In the genomic region with DNA sequence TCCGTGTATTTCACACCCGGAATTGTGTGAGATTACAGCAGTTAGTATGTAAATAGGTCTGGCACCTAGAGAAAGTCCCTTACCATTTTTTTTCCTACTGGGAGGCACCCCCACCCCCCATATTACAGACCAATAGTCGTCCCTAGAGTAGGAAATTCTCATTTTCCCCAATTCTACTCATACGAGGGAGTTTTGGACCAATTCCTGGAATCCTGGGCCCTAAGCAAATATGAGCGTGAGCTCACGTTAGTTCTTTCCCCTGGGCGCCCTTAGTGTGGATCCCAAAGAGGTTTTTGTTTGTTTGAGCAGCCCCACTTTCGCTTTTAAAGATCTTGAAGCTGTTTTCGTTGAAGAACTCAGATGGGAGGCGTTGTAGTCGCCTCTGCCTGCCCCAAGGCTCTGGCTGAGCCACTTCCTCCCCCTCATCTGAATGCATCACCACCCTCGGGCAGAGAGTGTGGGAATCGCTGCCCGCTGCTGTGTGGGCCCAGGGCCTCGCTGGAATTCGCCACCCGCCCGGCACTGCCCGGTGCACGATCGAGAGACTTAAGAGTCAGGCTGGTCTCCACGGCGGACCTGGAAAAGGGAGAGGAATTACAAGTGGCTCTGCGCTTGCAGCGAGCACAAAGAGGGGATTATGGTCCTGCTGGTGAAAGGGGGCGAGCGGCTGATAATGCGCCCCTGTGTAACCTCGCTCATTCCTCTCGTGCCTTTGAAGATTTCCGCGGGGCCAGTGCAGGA, we compare ENCODE assay signal across 8 mouse cellular contexts.
DNase-seq lines count a peak whose midpoint lies in the region; ATAC-seq lines count a peak whose summit lies in the region.

No protein-coding gene starts in this region.

- ATAC-seq in forebrain, embryonic 14.5 days: peak; percentile 93
- ATAC-seq in lung, embryonic 15.5 days (ENCODE audit: borderline replicate concordance, extremely low read depth, low FRiP score, low TSS enrichment): peak; percentile 74

- H3K27ac ChIP-seq in forebrain, embryonic 14.5 days (ENCODE audit: low read depth, low read length): peak overlapping the region; percentile 83
- H3K27ac ChIP-seq in lung, embryonic 15.5 days: peak overlapping the region; percentile 84

- peak overlapping the region; percentile 67 for H3K4me2 ChIP-seq in forebrain, embryonic 14.5 days (ENCODE audit: low read length)
- peak overlapping the region; percentile 80 for H3K4me2 ChIP-seq in lung, embryonic 15.5 days

- H3K27me3 ChIP-seq in forebrain, embryonic 14.5 days (replicated peaks; ENCODE audit: control insufficient read depth, insufficient read depth, low read length): no peaks in the 10 kb centered on the region
- H3K27me3 ChIP-seq in lung, embryonic 15.5 days: no peaks in the 10 kb centered on the region

- H3K9me3 ChIP-seq in forebrain, embryonic 14.5 days (replicated peaks; ENCODE audit: control insufficient read depth, low read length): no peaks in the 10 kb centered on the region
- H3K9me3 ChIP-seq in lung, embryonic 15.5 days: no peaks in the 10 kb centered on the region

- H3K9ac ChIP-seq in forebrain, embryonic 14.5 days (ENCODE audit: low read length): peak overlapping the region; percentile 61
- H3K9ac ChIP-seq in lung, embryonic 15.5 days: peak overlapping the region; percentile 38

- H3K4me1 ChIP-seq in forebrain, embryonic 14.5 days (ENCODE audit: control insufficient read depth, insufficient read depth, low read length): peaks cover 3% of the 10 kb centered on the region; the same call in 1 of the 2 replicates
- H3K4me1 ChIP-seq in lung, embryonic 15.5 days: peaks cover 14% of the 10 kb centered on the region; the same call in 1 of the 2 replicates

- peak overlapping the region; percentile 28 for H3K4me3 ChIP-seq in forebrain, embryonic 14.5 days (ENCODE audit: low read depth, low read length)
- H3K4me3 ChIP-seq in lung, embryonic 15.5 days: peak overlapping the region; percentile 47

- DNase-seq in ES-CJ7 (ENCODE audit: low read depth, low spot score): peak; percentile 35
- DNase-seq in c-Kit-positive CD71-positive TER-119-positive erythroid progenitor cells, embryonic 14.5 days (ENCODE audit: low spot score): peak; percentile 2
- DNase-seq in forebrain, embryonic 14.5 days (ENCODE audit: low spot score): peak; percentile 86
- DNase-seq in heart, postnatal 4 days: peak; percentile 46
- DNase-seq in layer of hippocampus, adult 9-11 months: peak; percentile 70
- DNase-seq in ovary, adult 18-20 months (ENCODE audit: low spot score): peak; percentile 50
- peak; percentile 46 for DNase-seq in thymus, postnatal 25 days

- H3K36me3 ChIP-seq in forebrain, embryonic 14.5 days (ENCODE audit: control insufficient read depth, insufficient read depth, low read length): no peaks in the 10 kb centered on the region
- H3K36me3 ChIP-seq in lung, embryonic 15.5 days: no peaks in the 10 kb centered on the region

- 2% methylated on average over 32 of the region's 32 CpGs for WGBS in forebrain, embryonic 14.5 days
- WGBS in lung, embryonic 15.5 days: 5% methylated on average over 32 of the region's 32 CpGs

Comparison
In these comparisons a context has a peak if more than half of its experiments do, and no peak if none do; other contexts are left out.
1. Peak in every context shown above with its lines: DNase-seq, ATAC-seq, H3K4me3 ChIP-seq and H3K27ac ChIP-seq.
2. DNase-seq: peak in every context shown above with its lines; median percentile 86 in forebrain, embryonic 14.5 days; 70 in layer of hippocampus, adult 9-11 months; 50 in ovary, adult 18-20 months; 46 in heart, postnatal 4 days; 46 in thymus, postnatal 25 days; 35 in ES-CJ7; 2 in c-Kit-positive CD71-positive TER-119-positive erythroid progenitor cells, embryonic 14.5 days.